Mouse (Mus musculus) midbrain, embryonic 14.5 days (tissue): ENCODE results near the gene Zdhhc4. TPM values are rescaled to one million over a fixed set of nuclear protein-coding genes. Genes with fewer than 3 reads are reported as not detected.

Source experiments
- ATAC-seq: fragments of 200-750 bp; cut with Nextera tagmentation; 2 replicates; pipeline ENCODE4 v1.8.0; 2017; ENCODE audit warnings: moderate number of reproducible peaks, moderate library complexity; ENCODE audit not compliant: low FRiP score, low TSS enrichment
- DNase-seq: peaks from one replicate; pipeline ENCODE4 v3.0.0-alpha.2; 2015
- H3K27ac ChIP-seq: fragments of 300-500 bp; sonication (generic); replicated peaks from 2 replicates; pipeline ENCODE4 v1.5.1; 2014; ENCODE audit warnings: mild to moderate bottlenecking, low read depth, low read length, moderate library complexity
- H3K27me3 ChIP-seq: fragments of 300-500 bp; sonication (generic); 2 replicates; pipeline ENCODE4 v1.6.1; 2014; ENCODE audit warnings: low read length, control low read depth, mixed read lengths; ENCODE audit not compliant: control insufficient read depth, insufficient read depth
- H3K36me3 ChIP-seq: fragments of 300-500 bp; sonication (generic); 2 replicates; pipeline ENCODE4 v1.6.1; 2014; ENCODE audit warnings: low read length, control low read depth; ENCODE audit not compliant: control insufficient read depth, insufficient read depth
- H3K4me1 ChIP-seq: fragments of 300-500 bp; sonication (generic); 2 replicates; pipeline ENCODE4 v1.6.1; 2014; ENCODE audit warnings: mild to moderate bottlenecking, antibody characterized with exemption, low read length, control low read depth; ENCODE audit not compliant: control insufficient read depth, insufficient read depth
- H3K4me2 ChIP-seq: fragments of 300-500 bp; sonication (generic); 2 replicates; pipeline ENCODE4 v1.6.1; 2014; ENCODE audit warnings: mild to moderate bottlenecking, low read length, moderate library complexity
- H3K4me3 ChIP-seq: fragments of 300-500 bp; sonication (generic); replicated peaks from 2 replicates; pipeline ENCODE4 v1.5.1; 2014; ENCODE audit warnings: low read depth, low read length
- H3K9ac ChIP-seq: fragments of 300-500 bp; sonication (generic); replicated peaks from 2 replicates; pipeline ENCODE4 v1.6.1; 2014; ENCODE audit warnings: mild to moderate bottlenecking, low read length, moderate library complexity
- H3K9me3 ChIP-seq: fragments of 300-500 bp; sonication (generic); 2 replicates; pipeline ENCODE4 v1.6.1; 2016; ENCODE audit warnings: low read length, control low read depth, mixed read lengths; ENCODE audit not compliant: control insufficient read depth
- WGBS: fragments of 180-500 bp; shearing (Covaris S2); extraction: QIAGEN DNeasy Blood & Tissue Kit; methylation state at CpG from one replicate; pipeline ENCODE4 v1.1.7; 2014; 5-methylcytosine and 5-hydroxymethylcytosine counted together
- polyA plus RNA-seq: library from polyadenylated mRNA; unstranded; fragments of >200 nt; fragmentation: Nextera tagmentation; extraction: Ambion mirVana; gene quantifications from 2 replicates; pipeline ENCODE4 v1.2.1, GENCODE M21; 2014

Zdhhc4 gene
- polyA plus RNA-seq, 1 experiment from 2014 or later = 84.3 TPM

GRCm38 (mm10) chr5:143284762-143285161 is 44.3 kb downstream of the Zdhhc4 start:
- Histone ChIP-seq H3K36me3 (0 out of 2 replicates have a peak, but pooled peaks cover 4% of the 10 kb centered on the region), H3K9ac (no peak overlapping the region), H3K9me3 (no peaks in the 10 kb centered on the region), H3K27ac (no peak overlapping the region), H3K4me3 (no peak overlapping the region), H3K27me3 (peaks cover 38% of the 10 kb centered on the region), H3K4me2 (no peak overlapping the region), H3K4me1 (0 out of 2 replicates have a peak, but pooled peaks cover 3% of the 10 kb centered on the region)
- 48% methylated on average over 6 of the region's 6 CpGs for WGBS
- DNase-seq = no peak
- ATAC-seq = no peak

- Histone ChIP-seq H3K27me3 (0 out of 2 replicates have a peak, but pooled peaks cover 4% of the 10 kb centered on the region), H3K9ac (no peak overlapping the region), H3K4me3 (no peak overlapping the region), H3K36me3 (no peaks in the 10 kb centered on the region), H3K9me3 (no peaks in the 10 kb centered on the region), H3K4me1 (no peaks in the 10 kb centered on the region), H3K4me2 (no peak overlapping the region), H3K27ac (no peak overlapping the region)
- ATAC-seq (no peak), DNase-seq (no peak)
- 31% methylated on average over 10 of the region's 10 CpGs for WGBS
These were observed 49.8 kb downstream of the Zdhhc4 start for GRCm38 (mm10) chr5:143279247-143279646.

GRCm38 (mm10) chr5:143275761-143276160 is 53.3 kb downstream of the Zdhhc4 start:
- H3K36me3 ChIP-seq = no peaks in the 10 kb centered on the region
- no peak for DNase-seq
- no peak for ATAC-seq
- WGBS = 54% methylated on average over 5 of the region's 5 CpGs
- no peaks in the 10 kb centered on the region for H3K27me3 ChIP-seq
- no peak overlapping the region for H3K4me3 ChIP-seq
- H3K4me1 ChIP-seq = peaks cover 2% of the 10 kb centered on the region; the same call in 1 of the 2 replicates
- H3K9me3 ChIP-seq = no peaks in the 10 kb centered on the region
- H3K4me2 ChIP-seq = no peak overlapping the region
- no peak overlapping the region for H3K27ac ChIP-seq
- H3K9ac ChIP-seq = no peak overlapping the region

- no peak overlapping the region for H3K4me2 ChIP-seq
- H3K27me3 ChIP-seq = no peaks in the 10 kb centered on the region
- H3K4me1 ChIP-seq = peaks cover 16% of the 10 kb centered on the region
- no peaks in the 10 kb centered on the region for H3K36me3 ChIP-seq
- ATAC-seq = no peak
- H3K9me3 ChIP-seq = no peaks in the 10 kb centered on the region
- 89% methylated on average over 16 of the region's 16 CpGs for WGBS
- H3K27ac ChIP-seq = no peak overlapping the region
- no peak overlapping the region for H3K4me3 ChIP-seq
- H3K9ac ChIP-seq = no peak overlapping the region
- DNase-seq = no peak
These were observed 56.3 kb downstream of the Zdhhc4 start for GRCm38 (mm10) chr5:143272540-143273330.

- DNase-seq (no peak), ATAC-seq (no peak)
- Histone ChIP-seq H3K27ac (no peak overlapping the region), H3K9me3 (no peaks in the 10 kb centered on the region), H3K9ac (no peak overlapping the region), H3K4me2 (no peak overlapping the region), H3K4me1 (peaks cover 16% of the 10 kb centered on the region), H3K27me3 (no peaks in the 10 kb centered on the region), H3K36me3 (no peaks in the 10 kb centered on the region), H3K4me3 (no peak overlapping the region)
- 78% methylated on average over 3 of the region's 3 CpGs for WGBS
These were observed 56.9 kb downstream of the Zdhhc4 start for GRCm38 (mm10) chr5:143272108-143272507.

- no peak overlapping the region for H3K9ac ChIP-seq
- H3K36me3 ChIP-seq = no peaks in the 10 kb centered on the region
- no peak overlapping the region for H3K4me3 ChIP-seq
- H3K27me3 ChIP-seq = no peaks in the 10 kb centered on the region
- H3K4me2 ChIP-seq = no peak overlapping the region
- ATAC-seq (no peak), DNase-seq (no peak)
- 93% methylated on average over 6 of the region's 6 CpGs for WGBS
- H3K27ac ChIP-seq = no peak overlapping the region
- no peaks in the 10 kb centered on the region for H3K9me3 ChIP-seq
- H3K4me1 ChIP-seq = peaks cover 16% of the 10 kb centered on the region
These were observed 57.4 kb downstream of the Zdhhc4 start for GRCm38 (mm10) chr5:143271642-143272041.

- peak overlapping the region; percentile 65 for H3K4me2 ChIP-seq
- peak overlapping the region; percentile 96 for H3K9ac ChIP-seq
- no peaks in the 10 kb centered on the region for H3K9me3 ChIP-seq
- ATAC-seq = peak; percentile 41; the same call in 1 of the 2 replicates
- H3K4me3 ChIP-seq = peak overlapping the region; percentile 92
- no peaks in the 10 kb centered on the region for H3K36me3 ChIP-seq
- DNase-seq = no peak
- peaks cover 16% of the 10 kb centered on the region for H3K4me1 ChIP-seq
- 2% methylated on average over 12 of the region's 12 CpGs for WGBS
- no peaks in the 10 kb centered on the region for H3K27me3 ChIP-seq
- peak overlapping the region; percentile 86 for H3K27ac ChIP-seq
These were observed 58.9 kb downstream of the Zdhhc4 start for GRCm38 (mm10) chr5:143270151-143270519.

GRCm38 (mm10) chr5:143269363-143270150 is 59.5 kb downstream of the Zdhhc4 start, which contains the start of gene Zfp316:
TSS of gene Zfp316 (minus strand) at chr5:143270022.
- under 1% methylated on average over 68 of the region's 79 CpGs for WGBS
- ATAC-seq (peak; percentile 79), DNase-seq (peak; percentile 92)
- Histone ChIP-seq H3K4me3 (peak within 1 kb of the TSS; percentile 92), H3K27ac (peak within 1 kb of the TSS; percentile 86), H3K9ac (peak within 1 kb of the TSS; percentile 96), H3K36me3 (peaks cover 3% of the 10 kb centered on the region), H3K27me3 (no peaks in the 10 kb centered on the region), H3K4me1 (peaks cover 16% of the 10 kb centered on the region), H3K4me2 (peak within 1 kb of the TSS; percentile 65), H3K9me3 (no peaks in the 10 kb centered on the region)
